Mouse (Mus musculus) large intestine, adult 2 months (tissue): ENCODE results near the gene Cxcl9. TPM values are rescaled to one million over a fixed set of nuclear protein-coding genes. Genes with fewer than 3 reads are reported as not detected.

Experiments
- DNase-seq: peaks from one replicate; pipeline ENCODE4 v3.0.0-alpha.2; 2012; ENCODE audit warnings: low read depth, low spot score
- WGBS: fragments of 180-500 bp; shearing (Covaris S2); methylation state at CpG from one replicate; pipeline ENCODE4 v1.1.7; 2018; 5-methylcytosine and 5-hydroxymethylcytosine counted together
- polyA plus RNA-seq: library from polyadenylated mRNA; depleted of rRNA; stranded (reverse); fragments of >200 nt; gene quantifications from 2 replicates; pipeline ENCODE4 v1.2.3, GENCODE M21; 2012

Gene Cxcl9
- polyA plus RNA-seq, 1 experiment, result 27.1 TPM

GRCm38 (mm10) chr5:92348794-92349413, 21.0 kb upstream of the Cxcl9 start, which contains the start of gene Cxcl10:
TSS of gene Cxcl10 (minus strand) at chr5:92348889.
- peak; percentile 88 for DNase-seq
- WGBS, result 2% methylated on average over 14 of the region's 14 CpGs

GRCm38 (mm10) chr5:92345006-92345405, 17.1 kb upstream of the Cxcl9 start:
- WGBS, result 85% methylated on average over 8 of the region's 8 CpGs
- DNase-seq, result no peak

- WGBS, result 30% methylated on average over 4 of the region's 4 CpGs
- no peak for DNase-seq
These were observed 12.7 kb upstream of the Cxcl9 start for GRCm38 (mm10) chr5:92340606-92341005.

- no peak for DNase-seq
- WGBS, result 71% methylated on average over 3 of the region's 3 CpGs
These were observed 8.9 kb upstream of the Cxcl9 start for GRCm38 (mm10) chr5:92336743-92337142.

GRCm38 (mm10) chr5:92332359-92332840, 4.5 kb upstream of the Cxcl9 start:
- DNase-seq, result no peak
- 22% methylated on average over 9 of the region's 9 CpGs for WGBS

- DNase-seq, result no peak
- 84% methylated on average over 17 of the region's 17 CpGs for WGBS
These were observed 3.9 kb upstream of the Cxcl9 start, which contains the start of gene Art3 for GRCm38 (mm10) chr5:92331635-92332338. TSS of gene Art3 (plus strand) at chr5:92331827.

- 85% methylated on average over 12 of the region's 12 CpGs for WGBS
- DNase-seq, result no peak
These were observed 3.2 kb upstream of the Cxcl9 start for GRCm38 (mm10) chr5:92331122-92331521.

GRCm38 (mm10) chr5:92327367-92327766, 512 bp downstream of the Cxcl9 start:
- WGBS, result 31% methylated on average over 6 of the region's 6 CpGs
- no peak for DNase-seq

GRCm38 (mm10) chr5:92323264-92323663, 4.6 kb downstream of the Cxcl9 start:
- 63% methylated on average over 5 of the region's 5 CpGs for WGBS
- DNase-seq, result no peak

- WGBS, result 66% methylated on average over 4 of the region's 4 CpGs
- no peak for DNase-seq
These were observed 5.3 kb downstream of the Cxcl9 start for GRCm38 (mm10) chr5:92322612-92323011.

- 49% methylated on average over 8 of the region's 8 CpGs for WGBS
- no peak for DNase-seq
These were observed 6.1 kb downstream of the Cxcl9 start for GRCm38 (mm10) chr5:92321631-92322400.

- WGBS, result 85% methylated on average over 14 of the region's 14 CpGs
- DNase-seq, result no peak
These were observed 9.3 kb downstream of the Cxcl9 start for GRCm38 (mm10) chr5:92318596-92318995.

- 66% methylated on average over 7 of the region's 7 CpGs for WGBS
- no peak for DNase-seq
These were observed 9.8 kb downstream of the Cxcl9 start for GRCm38 (mm10) chr5:92318119-92318518.

- DNase-seq, result no peak
- WGBS, result 35% methylated on average over 7 of the region's 7 CpGs
These were observed 14.1 kb downstream of the Cxcl9 start for GRCm38 (mm10) chr5:92313776-92314175.

GRCm38 (mm10) chr5:92312046-92312715, 15.7 kb downstream of the Cxcl9 start:
- WGBS, result 12% methylated on average over 13 of the region's 13 CpGs
- no peak for DNase-seq

GRCm38 (mm10) chr5:92309681-92310511, 18.0 kb downstream of the Cxcl9 start, which contains the start of gene Sdad1:
TSS of gene Sdad1 (minus strand) at chr5:92310479.
- WGBS, result 3% methylated on average over 41 of the region's 41 CpGs
- peak; percentile 87 for DNase-seq

GRCm38 (mm10) chr5:92304291-92304690, 23.6 kb downstream of the Cxcl9 start:
- no peak for DNase-seq
- WGBS, result 82% methylated on average over 3 of the region's 3 CpGs

- peak; percentile 45 for DNase-seq
- WGBS, result 32% methylated on average over 13 of the region's 13 CpGs
These were observed 25.6 kb downstream of the Cxcl9 start for GRCm38 (mm10) chr5:92302149-92302840.
